Mouse (Mus musculus): Measurements from ENCODE around the gene Dapp1. TPM values are rescaled to one million over a fixed set of nuclear protein-coding genes. Genes with fewer than 3 reads are reported as not detected.

Dapp1 gene
- total and polyA plus RNA-seq, 3 experiments, result 53.5 to 63.6 (median 62.8) TPM

GRCm38 (mm10) chr3:137963508-137963907 is 17.8 kb downstream of the Dapp1 start:
- Histone ChIP-seq H3K4me2 (ENCODE audit: insufficient read depth, low read depth, poor library complexity, severe bottlenecking) (peak overlapping the region; percentile 22), H3K9ac (ENCODE audit: insufficient read depth, low read depth) (peak overlapping the region; percentile 2; the same call in 1 of the 2 replicates), H3K4me3 (replicated peaks in 1 of 3; ENCODE audit: low read depth in 2 of 3, low read length in 2 of 3, poor library complexity in 1 of 3) (peak overlapping the region in 1 of 3 experiments; percentile 14), H3K4me1 (ENCODE audit: control insufficient read depth in 1 of 2, insufficient read depth in 2 of 2) (peaks cover 44 to 80% of the 10 kb centered on the region in 2 experiments), H3K79me2 (replicated peaks; ENCODE audit: control insufficient read depth, extremely low read depth, insufficient read depth, poor library complexity, severe bottlenecking) (peaks cover 49% of the 10 kb centered on the region), H3K9me3 (replicated peaks; ENCODE audit: low read length) (no peaks in the 10 kb centered on the region), H3K36me3 (replicated peaks in 1 of 2; ENCODE audit: control insufficient read depth in 1 of 2, insufficient read depth in 1 of 2, low read length in 1 of 2) (peaks cover 51 to 83% of the 10 kb centered on the region in 2 experiments), H3K27me3 (replicated peaks) (no peaks in the 10 kb centered on the region), H3K27ac (ENCODE audit: insufficient read depth, low read depth) (peak overlapping the region; percentile 89)
- dilution Hi-C loops (cut with MboI; ENCODE audit: extremely low pct_ligation_motif_present, extremely low pct_unique_long_range_greater_than_20kb, low sequenced_read_pairs), result no loop called here
- DNase-seq (ENCODE audit: extremely low read depth), result peak; percentile 93
- peak; percentile 77; the same call in 1 of the 2 replicates for TF ChIP-seq RCOR1 (conservative IDR thresholded peaks at IDR 0.05; ENCODE audit: low read depth, low read length)
- TF ChIP-seq JUN (IDR thresholded peaks at IDR 0.05; ENCODE audit: insufficient read depth, low read depth, low read length), result peak; percentile 62
- no peak for TF ChIP-seq CTCF (conservative IDR thresholded peaks at IDR 0.05 in 1 of 2, IDR thresholded peaks at IDR 0.05 in 1 of 2; ENCODE audit: low read depth in 2 of 2, low read length in 2 of 2)
- no peak for TF ChIP-seq NELFE (IDR thresholded peaks at IDR 0.05; ENCODE audit: low read depth, low read length)
- no peak for TF ChIP-seq ZMIZ1 (IDR thresholded peaks at IDR 0.05; ENCODE audit: low read depth, low read length)
- no peak for TF ChIP-seq USF2 (conservative IDR thresholded peaks at IDR 0.05; ENCODE audit: low read depth, low read length)
- peak; percentile 71 for TF ChIP-seq CHD2 (IDR thresholded peaks at IDR 0.05; ENCODE audit: low read length)
- peak; percentile 88 for TF ChIP-seq MEF2A (IDR thresholded peaks at IDR 0.05; ENCODE audit: borderline replicate concordance, low read depth, low read length)
- peak; percentile 87 for TF ChIP-seq ELF1 (IDR thresholded peaks at IDR 0.05; ENCODE audit: low read depth, low read length)
- no peak for TF ChIP-seq PAX5 (IDR thresholded peaks at IDR 0.05; ENCODE audit: low read length)
- TF ChIP-seq SIN3A (IDR thresholded peaks at IDR 0.05; ENCODE audit: low read length), result peak; percentile 99
- TF ChIP-seq MYC (IDR thresholded peaks at IDR 0.05; ENCODE audit: low read depth, low read length), result peak; percentile 94
- no peak; the same call in 1 of the 2 replicates for TF ChIP-seq UBTF (IDR thresholded peaks at IDR 0.05; ENCODE audit: low read depth, low read length)
- TF ChIP-seq TBP (conservative IDR thresholded peaks at IDR 0.05; ENCODE audit: low read depth, low read length), result no peak
- peak; percentile 90 for TF ChIP-seq EP300 (IDR thresholded peaks at IDR 0.05; ENCODE audit: low read length)
- peak; percentile 93 for TF ChIP-seq IRF4 (IDR thresholded peaks at IDR 0.05; ENCODE audit: low read depth, low read length)
- peak; percentile 44; the same call in 1 of the 2 replicates for TF ChIP-seq POLR2A (IDR thresholded peaks at IDR 0.05; ENCODE audit: low read depth, low read length)
- TF ChIP-seq GABPA (IDR thresholded peaks at IDR 0.05; ENCODE audit: insufficient replicate concordance, low read depth, low read length), result no peak
- TF ChIP-seq ETS1 (conservative IDR thresholded peaks at IDR 0.05; ENCODE audit: low read depth, low read length), result peak; percentile 96
- TF ChIP-seq NRF1 (IDR thresholded peaks at IDR 0.05; ENCODE audit: low read depth, low read length), result no peak
- TF ChIP-seq ZNF384 (IDR thresholded peaks at IDR 0.05; ENCODE audit: low read depth, low read length), result 0 out of 2 replicates have a peak, but pooled peaks have one; percentile 20
- TF ChIP-seq TCF12 (IDR thresholded peaks at IDR 0.05; ENCODE audit: low read depth, low read length), result peak; percentile 94
- peak; percentile 62 for TF ChIP-seq HCFC1 (IDR thresholded peaks at IDR 0.05; ENCODE audit: low read depth, low read length)
- no peak for TF ChIP-seq POLR2AphosphoS2 (IDR thresholded peaks at IDR 0.05; ENCODE audit: low read depth, low read length)
- no peak for TF ChIP-seq USF1 (IDR thresholded peaks at IDR 0.05; ENCODE audit: low read depth, low read length)
- no peak for TF ChIP-seq ZKSCAN1 (IDR thresholded peaks at IDR 0.05; ENCODE audit: borderline replicate concordance, low read depth, low read length)
- peak; percentile 11 for TF ChIP-seq RAD21 (IDR thresholded peaks at IDR 0.05; ENCODE audit: low read depth, low read length)
- 0 out of 2 replicates have a peak, but pooled peaks have one; percentile 48 for TF ChIP-seq E2F4 (IDR thresholded peaks at IDR 0.05; ENCODE audit: insufficient replicate concordance, low read depth, low read length)
- peak; percentile 33 for TF ChIP-seq SMC3 (IDR thresholded peaks at IDR 0.05; ENCODE audit: low read depth, low read length)
- peak; percentile 67; the same call in 1 of the 2 replicates for TF ChIP-seq MAFK (IDR thresholded peaks at IDR 0.05; ENCODE audit: insufficient replicate concordance, low read length)
- no peak for TF ChIP-seq KAT2A (IDR thresholded peaks at IDR 0.05; ENCODE audit: insufficient replicate concordance, low read length)
- no peak for TF ChIP-seq CHD1 (IDR thresholded peaks at IDR 0.05; ENCODE audit: low read depth, low read length)
- TF ChIP-seq MXI1 (IDR thresholded peaks at IDR 0.05; ENCODE audit: low read depth, low read length), result peak; percentile 97
- TF ChIP-seq MAZ (IDR thresholded peaks at IDR 0.05; ENCODE audit: low read depth, low read length), result peak; percentile 81; the same call in 1 of the 2 replicates
- no peak for TF ChIP-seq ZC3H11A (IDR thresholded peaks at IDR 0.05; ENCODE audit: low read depth, low read length)
- peak; percentile 74 for TF ChIP-seq MAX (IDR thresholded peaks at IDR 0.05; ENCODE audit: low read length)
- TF ChIP-seq BHLHE40 (IDR thresholded peaks at IDR 0.05; ENCODE audit: low read depth, low read length), result peak; percentile 92
- TF ChIP-seq JUND (conservative IDR thresholded peaks at IDR 0.05; ENCODE audit: low read depth, low read length), result peak; percentile 74
- in situ Hi-C loops (cut with MboI; ENCODE audit: low pct_ligation_motif_present, low pct_unique_long_range_greater_than_20kb, low sequenced_read_pairs), result loop anchor here (25.0 kb wide), 1 partner anchor 474 kb away; the partner anchor contains the start of gene Adh5

Measured in CH12.LX (cell line).